In genomic region chr3:54807666-54808217, GRCm38 (mm10) we compare ENCODE assay signal across 8 mouse cellular contexts. TPM values are rescaled to one million over a fixed set of nuclear protein-coding genes. Genes with fewer than 3 reads are reported as not detected.
DNase-seq lines count a peak whose midpoint lies in the region; ATAC-seq and TF ChIP-seq lines count a peak whose summit lies in the region.

Gene Rfxap (minus strand): TSS chr3:54807791.

- peak within 1 kb of the TSS; percentile 90 for H3K9ac ChIP-seq in heart, embryonic 12.5 days
- peak within 1 kb of the TSS; percentile 85 for H3K9ac ChIP-seq in kidney, postnatal 0 days (ENCODE audit: low read depth, low read length)
- H3K9ac ChIP-seq in liver, embryonic 11.5 days (ENCODE audit: low read depth, low read length), result peak within 1 kb of the TSS; percentile 88
- peak within 1 kb of the TSS; percentile 89 for H3K9ac ChIP-seq in stomach, embryonic 14.5 days (replicated peaks; ENCODE audit: low read depth, low read length)

- WGBS in heart, embryonic 12.5 days, result under 1% methylated on average over 52 of the region's 52 CpGs
- WGBS in kidney, postnatal 0 days, result under 1% methylated on average over 52 of the region's 52 CpGs
- WGBS in liver, embryonic 11.5 days, result under 1% methylated on average over 52 of the region's 52 CpGs
- WGBS in stomach, embryonic 14.5 days, result 1% methylated on average over 52 of the region's 52 CpGs

- peak within 1 kb of the TSS; percentile 72 for H3K4me3 ChIP-seq in heart, embryonic 12.5 days
- H3K4me3 ChIP-seq in kidney, postnatal 0 days (replicated peaks; ENCODE audit: low read depth, low read length), result peak within 1 kb of the TSS; percentile 75
- H3K4me3 ChIP-seq in liver, embryonic 11.5 days (ENCODE audit: low read depth, low read length), result peak within 1 kb of the TSS; percentile 79
- H3K4me3 ChIP-seq in stomach, embryonic 14.5 days (ENCODE audit: low read depth, low read length), result peak within 1 kb of the TSS; percentile 86

- H3K9me3 ChIP-seq in heart, embryonic 12.5 days (replicated peaks), result no peaks in the 10 kb centered on the region
- H3K9me3 ChIP-seq in kidney, postnatal 0 days (replicated peaks; ENCODE audit: low read length), result no peaks in the 10 kb centered on the region
- H3K9me3 ChIP-seq in liver, embryonic 11.5 days (ENCODE audit: control insufficient read depth, low read length), result no peaks in the 10 kb centered on the region
- no peaks in the 10 kb centered on the region for H3K9me3 ChIP-seq in stomach, embryonic 14.5 days (ENCODE audit: control insufficient read depth, low read depth, low read length)

- peak within 1 kb of the TSS; percentile 89 for H3K27ac ChIP-seq in heart, embryonic 12.5 days (ENCODE audit: poor library complexity, severe bottlenecking)
- H3K27ac ChIP-seq in kidney, postnatal 0 days, result peak within 1 kb of the TSS; percentile 94
- H3K27ac ChIP-seq in liver, embryonic 11.5 days (ENCODE audit: low read depth, low read length), result peak within 1 kb of the TSS; percentile 73
- peak within 1 kb of the TSS; percentile 91 for H3K27ac ChIP-seq in stomach, embryonic 14.5 days (ENCODE audit: low read length)

- H3K4me2 ChIP-seq in heart, embryonic 12.5 days, result peak within 1 kb of the TSS; percentile 90
- H3K4me2 ChIP-seq in kidney, postnatal 0 days (ENCODE audit: low read length), result peak within 1 kb of the TSS; percentile 97
- peak within 1 kb of the TSS; percentile 96 for H3K4me2 ChIP-seq in liver, embryonic 11.5 days
- peak within 1 kb of the TSS; percentile 89 for H3K4me2 ChIP-seq in stomach, embryonic 14.5 days (replicated peaks; ENCODE audit: low read depth, low read length)

- peak; percentile 92 for ATAC-seq in erythroid progenitor cell, adult 5-6 weeks (replicated peaks; ENCODE audit: low FRiP score, poor library complexity, severe bottlenecking)
- peak; percentile 95 for ATAC-seq in heart, embryonic 12.5 days (ENCODE audit: insufficient number of reproducible peaks, low FRiP score)
- ATAC-seq in kidney, postnatal 0 days (replicated peaks; ENCODE audit: low FRiP score, low read depth), result peak; percentile 94
- peak; percentile 91 for ATAC-seq in liver, embryonic 11.5 days (replicated peaks; ENCODE audit: low FRiP score)
- peak; percentile 94 for ATAC-seq in stomach, embryonic 14.5 days (ENCODE audit: insufficient number of reproducible peaks, insufficient read depth, low FRiP score, low read depth)

- peaks cover 11% of the 10 kb centered on the region for H3K4me1 ChIP-seq in heart, embryonic 12.5 days (replicated peaks)
- peaks cover 9% of the 10 kb centered on the region; the same call in 1 of the 2 replicates for H3K4me1 ChIP-seq in kidney, postnatal 0 days (replicated peaks; ENCODE audit: insufficient read depth, low read length)
- peaks cover 11% of the 10 kb centered on the region for H3K4me1 ChIP-seq in liver, embryonic 11.5 days (replicated peaks; ENCODE audit: control insufficient read depth, insufficient read depth, low read length)
- H3K4me1 ChIP-seq in stomach, embryonic 14.5 days (ENCODE audit: control insufficient read depth, insufficient read depth, low read length), result peaks cover 9% of the 10 kb centered on the region; the same call in 1 of the 2 replicates

- peaks cover 25% of the 10 kb centered on the region for H3K36me3 ChIP-seq in heart, embryonic 12.5 days
- H3K36me3 ChIP-seq in kidney, postnatal 0 days (ENCODE audit: insufficient read depth, low read length), result peaks cover 5% of the 10 kb centered on the region; the same call in 1 of the 2 replicates
- H3K36me3 ChIP-seq in liver, embryonic 11.5 days (ENCODE audit: control insufficient read depth, insufficient read depth, low read length), result peaks cover 4% of the 10 kb centered on the region; the same call in 1 of the 2 replicates
- peaks cover 11% of the 10 kb centered on the region; the same call in 1 of the 2 replicates for H3K36me3 ChIP-seq in stomach, embryonic 14.5 days (ENCODE audit: control insufficient read depth, insufficient read depth, low read length)

- H3K27me3 ChIP-seq in heart, embryonic 12.5 days (replicated peaks), result peaks cover 6% of the 10 kb centered on the region
- no peaks in the 10 kb centered on the region for H3K27me3 ChIP-seq in kidney, postnatal 0 days (ENCODE audit: insufficient read depth, low read length)
- no peaks in the 10 kb centered on the region for H3K27me3 ChIP-seq in liver, embryonic 11.5 days (replicated peaks; ENCODE audit: control insufficient read depth, insufficient read depth, low read length)
- H3K27me3 ChIP-seq in stomach, embryonic 14.5 days (ENCODE audit: control insufficient read depth, insufficient read depth, low read length), result no peaks in the 10 kb centered on the region

- DNase-seq in CD4-positive helper T cell, adult 2 months (ENCODE audit: low read depth, low spot score), result peak; percentile 97
- DNase-seq in brain, embryonic 18.5 days (ENCODE audit: low read depth, low spot score), result peak; percentile 90
- DNase-seq in kidney, postnatal 0 days (ENCODE audit: low spot score), result peak; percentile 98
- DNase-seq in liver, embryonic 11.5 days (ENCODE audit: low spot score), result peak; percentile 97
- peak; percentile 99 for DNase-seq in naive thymus-derived CD4-positive, alpha-beta T cell, adult 2 months (ENCODE audit: low read depth)

- TF ChIP-seq CTCF in kidney, postnatal 0 days (IDR thresholded peaks at IDR 0.05; ENCODE audit: low read depth), result no peak

RNA-seq across cellular contexts. Expression of gene Rfxap, which starts in this region (rescaled TPM):
- total RNA-seq in erythroid progenitor cell, adult 5-6 weeks (2015; ENCODE audit: low replicate concordance), result 3.8 and 51.9 TPM in 2 replicates
- total RNA-seq in erythroid progenitor cell, adult 5-6 weeks (2017; ENCODE audit: low replicate concordance), result 19.3 and 48.1 TPM in 2 replicates
- polyA plus RNA-seq in heart, embryonic 12.5 days (2016; fragmentation: Nextera tagmentation; extraction: Ambion mirVana), result 41.8 and 49.4 TPM in 2 replicates
- 32.5 and 37.9 TPM in 2 replicates for polyA plus RNA-seq in kidney, postnatal 0 days (2015; fragmentation: Nextera tagmentation; extraction: Ambion mirVana)
- polyA plus RNA-seq in liver, embryonic 11.5 days (2014; fragmentation: Nextera tagmentation; extraction: Ambion mirVana), result 38.1 and 38.7 TPM in 2 replicates
- polyA plus RNA-seq in stomach, embryonic 14.5 days (2014; fragmentation: Nextera tagmentation; extraction: Ambion mirVana), result 33.4 and 39.9 TPM in 2 replicates

Comparison
In these comparisons a context has a peak if more than half of its experiments do, and no peak if none do; other contexts are left out.
1. Peak in every context shown above with its lines: DNase-seq, ATAC-seq, H3K4me3 ChIP-seq and H3K27ac ChIP-seq.